ENCODE assay signal across 9 mouse cellular contexts in the genomic region with DNA sequence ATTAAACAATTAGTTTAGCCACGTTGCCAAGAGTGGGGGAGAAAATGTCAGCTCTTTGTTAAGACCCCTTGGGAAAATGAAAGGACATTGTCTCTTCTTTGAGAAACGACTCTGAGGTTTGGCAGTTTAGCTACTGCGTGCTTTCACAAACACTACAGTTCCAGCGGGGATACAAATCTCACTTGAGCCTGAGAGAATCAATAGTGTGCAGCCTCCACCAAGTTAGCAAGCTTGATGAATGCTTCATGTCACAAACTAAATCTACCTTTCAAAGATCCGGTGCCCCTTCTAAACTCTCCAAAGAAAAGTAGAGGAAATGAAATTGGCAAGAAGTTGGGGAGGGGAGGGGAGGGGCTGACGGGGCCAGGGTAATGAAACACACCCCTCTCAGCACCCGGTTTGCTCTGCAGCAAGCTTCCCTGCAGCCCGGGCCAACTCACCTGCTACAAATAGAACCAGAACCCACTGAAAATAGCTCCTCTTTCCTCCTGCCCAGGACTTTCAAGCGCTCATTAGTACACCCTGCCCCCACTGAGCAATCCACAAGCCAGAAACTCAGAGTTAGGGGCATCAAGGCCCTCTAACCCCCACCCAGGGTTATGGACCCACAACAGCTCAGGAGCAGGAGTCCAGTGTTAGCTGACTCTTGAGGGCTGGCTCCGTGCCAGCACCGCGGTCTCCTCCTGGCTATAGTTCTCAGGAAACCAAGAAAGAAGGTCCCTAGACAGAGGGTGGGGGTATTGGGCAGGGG. TPM values are rescaled to one million over a fixed set of nuclear protein-coding genes. Genes with fewer than 3 reads are reported as not detected.
DNase-seq lines count a peak whose midpoint lies in the region; ATAC-seq and TF ChIP-seq lines count a peak whose summit lies in the region.
"Had no signal": no experiment of that assay in that cellular context is flagged by ENCODE, and none has a peak within 500 bp of the region (broad histone marks: within the 10 kb centered on the region; RNA-seq: fewer than 3 reads in every experiment).

No protein-coding gene starts in this region.

- no peaks in the 10 kb centered on the region for H3K36me3 ChIP-seq in embryonic facial prominence, embryonic 13.5 days
- H3K36me3 ChIP-seq in embryonic facial prominence, embryonic 10.5 days (replicated peaks) = no peaks in the 10 kb centered on the region
- H3K36me3 ChIP-seq in hindbrain, embryonic 15.5 days = no peaks in the 10 kb centered on the region
- H3K36me3 ChIP-seq: G1E had no signal

- no peak for ATAC-seq in embryonic facial prominence, embryonic 13.5 days (ENCODE audit: insufficient number of reproducible peaks, insufficient read depth, low FRiP score, low TSS enrichment, low read depth)
- 0 out of 2 replicates have a peak, but pooled peaks have one; percentile 27 for ATAC-seq in hindbrain, embryonic 15.5 days (ENCODE audit: low FRiP score, low read depth)

- H3K9ac ChIP-seq in embryonic facial prominence, embryonic 13.5 days = no peak overlapping the region
- no peak overlapping the region for H3K9ac ChIP-seq in hindbrain, embryonic 15.5 days

- DNase-seq in embryonic facial prominence, embryonic 10.5 days (ENCODE audit: low spot score) = no peak
- DNase-seq in NIH3T3 (ENCODE audit: low read depth) = peak; percentile 37
- DNase-seq in gastrocnemius, adult 2 months = peak; percentile 82
- peak; percentile 33 for DNase-seq in lung, postnatal 14 days
- DNase-seq in left cerebral cortex, adult 9 months (ENCODE audit: low spot score in 2 of 2) = no peak
- DNase-seq in layer of hippocampus, adult 11-12 months (ENCODE audit: low spot score) = no peak

- H3K27ac ChIP-seq in embryonic facial prominence, embryonic 13.5 days = no peak overlapping the region
- no peak overlapping the region for H3K27ac ChIP-seq in embryonic facial prominence, embryonic 10.5 days (replicated peaks)
- peak overlapping the region; percentile 91 for H3K27ac ChIP-seq in gastrocnemius, adult 2 months
- no peak overlapping the region for H3K27ac ChIP-seq in hindbrain, embryonic 15.5 days (replicated peaks)

- H3K4me1 ChIP-seq in embryonic facial prominence, embryonic 13.5 days = peaks cover 10% of the 10 kb centered on the region
- peaks cover 15% of the 10 kb centered on the region for H3K4me1 ChIP-seq in embryonic facial prominence, embryonic 10.5 days
- H3K4me1 ChIP-seq in hindbrain, embryonic 15.5 days (replicated peaks) = peaks cover 11% of the 10 kb centered on the region; the same call in 1 of the 2 replicates

- no peak for TF ChIP-seq CTCF in gastrocnemius, adult 2 months (IDR thresholded peaks at IDR 0.05)

- 44% methylated on average over 12 of the region's 12 CpGs for WGBS in embryonic facial prominence, embryonic 13.5 days
- 51% methylated on average over 12 of the region's 12 CpGs for WGBS in embryonic facial prominence, embryonic 10.5 days
- WGBS in hindbrain, embryonic 15.5 days = 30% methylated on average over 12 of the region's 12 CpGs

- no peak overlapping the region for H3K4me3 ChIP-seq in embryonic facial prominence, embryonic 13.5 days
- no peak overlapping the region for H3K4me3 ChIP-seq in embryonic facial prominence, embryonic 10.5 days
- peak overlapping the region; percentile 64 for H3K4me3 ChIP-seq in gastrocnemius, adult 2 months
- no peak overlapping the region for H3K4me3 ChIP-seq in hindbrain, embryonic 15.5 days

- H3K9me3 ChIP-seq in embryonic facial prominence, embryonic 13.5 days = no peaks in the 10 kb centered on the region
- H3K9me3 ChIP-seq in embryonic facial prominence, embryonic 10.5 days = no peaks in the 10 kb centered on the region
- H3K9me3 ChIP-seq in hindbrain, embryonic 15.5 days = no peaks in the 10 kb centered on the region
- H3K9me3 ChIP-seq: G1E had no signal

- H3K4me2 ChIP-seq in embryonic facial prominence, embryonic 13.5 days = peak overlapping the region; percentile 26; the same call in 1 of the 2 replicates
- no peak overlapping the region for H3K4me2 ChIP-seq in hindbrain, embryonic 15.5 days

- H3K27me3 ChIP-seq in embryonic facial prominence, embryonic 13.5 days = no peaks in the 10 kb centered on the region
- no peaks in the 10 kb centered on the region for H3K27me3 ChIP-seq in embryonic facial prominence, embryonic 10.5 days (replicated peaks; ENCODE audit: low read depth, poor library complexity, severe bottlenecking)
- H3K27me3 ChIP-seq in hindbrain, embryonic 15.5 days = no peaks in the 10 kb centered on the region

- intact Hi-C loops in gastrocnemius, adult 2 months (cut with DNase I) = no loop called here

RNA-seq across cellular contexts. Expression of a gene that starts 8.2 kb away (rescaled TPM):
- 26.7 and 30.6 TPM in 2 replicates for polyA plus RNA-seq in embryonic facial prominence, embryonic 13.5 days (2015; fragmentation: Nextera tagmentation; extraction: Ambion mirVana)
- polyA plus RNA-seq in embryonic facial prominence, embryonic 10.5 days (2016; fragmentation: Nextera tagmentation; extraction: Ambion mirVana) = 28.2 and 29.2 TPM in 2 replicates
- 10 to 100 TPM; 48.1 to 49.5 TPM for total RNA-seq in gastrocnemius, adult 2 months (2021)
- polyA plus RNA-seq in hindbrain, embryonic 15.5 days (2015; fragmentation: Nextera tagmentation; extraction: Ambion mirVana) = 34.3 and 34.4 TPM in 2 replicates

RNA-seq across cellular contexts. Expression of a gene that starts 17.0 kb away (rescaled TPM):
- polyA plus RNA-seq in embryonic facial prominence, embryonic 13.5 days (2015; fragmentation: Nextera tagmentation; extraction: Ambion mirVana) = not detected in 2 replicates
- not detected in 2 replicates for polyA plus RNA-seq in embryonic facial prominence, embryonic 10.5 days (2016; fragmentation: Nextera tagmentation; extraction: Ambion mirVana)
- total RNA-seq in gastrocnemius, adult 2 months (2021) = not detected
- not detected in 2 replicates for polyA plus RNA-seq in hindbrain, embryonic 15.5 days (2015; fragmentation: Nextera tagmentation; extraction: Ambion mirVana)
- total RNA-seq: G1E had no signal
- polyA plus RNA-seq: G1E had no signal

RNA-seq across cellular contexts. Expression of a gene that starts 34.7 kb away (rescaled TPM):
- polyA plus RNA-seq in embryonic facial prominence, embryonic 13.5 days (2015; fragmentation: Nextera tagmentation; extraction: Ambion mirVana) = 33.8 and 35.5 TPM in 2 replicates
- polyA plus RNA-seq in embryonic facial prominence, embryonic 10.5 days (2016; fragmentation: Nextera tagmentation; extraction: Ambion mirVana) = 42.2 and 43.0 TPM in 2 replicates
- total RNA-seq in gastrocnemius, adult 2 months (2021) = 10 to 100 TPM; 14.4 to 16.7 TPM
- polyA plus RNA-seq in hindbrain, embryonic 15.5 days (2015; fragmentation: Nextera tagmentation; extraction: Ambion mirVana) = 21.1 and 21.4 TPM in 2 replicates

Comparison
In these comparisons a context has a peak if more than half of its experiments do, and no peak if none do; other contexts are left out.
1. DNase-seq: peak in NIH3T3 (single experiment), gastrocnemius, adult 2 months (single experiment) and lung, postnatal 14 days (single experiment); none in embryonic facial prominence, embryonic 10.5 days (single experiment), left cerebral cortex, adult 9 months (0 of 2) and layer of hippocampus, adult 11-12 months (single experiment).